Mouse (Mus musculus): ENCODE data around the gene Ehbp1.

GRCm38 (mm10) chr11:22034564-22035105 is 307.5 kb downstream of the Ehbp1 start:
- no peak for TF ChIP-seq POLR2A (IDR thresholded peaks at IDR 0.05; ENCODE audit: borderline replicate concordance, insufficient read depth, low read length)
- no peak for TF ChIP-seq CTCF (IDR thresholded peaks at IDR 0.05; ENCODE audit: borderline replicate concordance, insufficient read depth, low read depth, low read length)
